Mouse (Mus musculus) kidney, adult 2 months (tissue): ENCODE measurements around the gene Ilf2.

ENCODE experiments used
- CTCF ChIP-seq: fragments of 200-500 bp; conservative IDR thresholded peaks from 2 replicates; pipeline ENCODE4 v1.5.1; 2011; ENCODE audit warnings: low read depth, mild to moderate bottlenecking, control low read depth, low read length, moderate library complexity, mixed read lengths; ENCODE audit not compliant: insufficient read depth, insufficient read length
- POLR2A ChIP-seq: fragments of 200-500 bp; IDR thresholded peaks from one replicate; pipeline ENCODE4 v1.6.1; 2011; ENCODE audit warnings: low read depth, low read length, control low read depth

DNA sequence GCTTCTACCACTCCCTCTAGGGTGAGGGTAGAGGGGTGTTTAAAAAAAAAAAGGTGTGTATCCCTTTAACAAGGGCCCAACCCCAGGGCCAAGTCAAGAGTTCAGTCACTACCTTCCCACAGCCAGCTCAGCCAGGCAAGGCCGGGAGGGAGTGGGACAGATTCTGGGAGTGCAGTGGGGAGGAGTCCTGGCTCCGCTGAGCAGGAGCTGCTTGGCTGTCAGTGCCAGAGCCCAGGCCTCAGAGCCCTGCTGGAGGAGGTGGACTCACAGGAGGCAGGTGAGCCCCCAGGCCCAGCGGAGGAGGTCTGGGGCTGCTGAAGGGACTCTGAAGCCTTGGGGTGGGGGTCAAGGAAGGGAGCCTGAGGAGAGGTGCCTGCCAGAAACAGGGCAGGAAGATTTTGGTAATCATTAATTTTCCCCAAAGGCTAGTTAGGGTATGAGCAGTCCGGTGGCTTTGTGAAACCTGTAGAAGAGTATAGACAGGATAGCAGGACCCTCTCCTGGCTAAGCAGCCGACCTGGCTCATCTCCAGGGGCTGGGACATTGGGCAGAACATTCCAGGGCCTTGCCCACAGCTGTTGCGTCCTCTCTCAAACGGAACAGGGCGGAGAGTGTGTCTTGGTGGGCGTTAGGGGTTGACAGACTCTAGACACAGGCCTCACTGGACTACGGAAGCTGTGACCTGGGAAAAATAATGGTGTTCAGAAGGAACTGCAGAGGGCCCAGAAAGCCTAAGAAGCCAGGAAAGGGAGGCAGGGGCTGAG is 61.4 kb downstream of the Ilf2 start, which contains the start of gene S100a16:
- TF ChIP-seq POLR2A (peak; percentile 79), CTCF (no peak)
